Mouse (Mus musculus): ENCODE measurements at regions not wholly inside any gene's neighbourhood (a gene's known extent, or its start where the extent isn't known, plus 50 kb on each side); places are given as distances from the start of the nearest gene placed in this dataset.

DNA sequence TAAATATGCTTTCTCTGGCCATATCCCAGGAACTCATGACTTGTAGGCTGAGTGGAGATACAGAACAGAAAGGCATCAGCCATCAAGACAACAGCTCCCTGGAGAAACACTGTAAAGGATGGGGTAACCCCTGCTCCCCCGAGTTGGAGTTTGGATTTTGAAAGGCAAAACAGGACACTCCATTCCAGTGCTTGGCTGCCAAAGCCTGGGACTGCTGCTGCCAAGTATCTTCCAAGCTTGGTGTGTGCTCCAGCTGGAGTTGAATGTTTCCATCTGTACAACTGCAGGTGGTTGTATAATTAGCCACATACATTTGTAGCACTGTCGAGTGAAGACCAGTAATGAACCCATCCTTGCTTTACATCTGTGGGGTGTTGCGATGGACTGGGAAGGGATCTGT is 62.1 kb downstream of the 4933412E24Rik start:
- DNase-seq: no peak

DNA sequence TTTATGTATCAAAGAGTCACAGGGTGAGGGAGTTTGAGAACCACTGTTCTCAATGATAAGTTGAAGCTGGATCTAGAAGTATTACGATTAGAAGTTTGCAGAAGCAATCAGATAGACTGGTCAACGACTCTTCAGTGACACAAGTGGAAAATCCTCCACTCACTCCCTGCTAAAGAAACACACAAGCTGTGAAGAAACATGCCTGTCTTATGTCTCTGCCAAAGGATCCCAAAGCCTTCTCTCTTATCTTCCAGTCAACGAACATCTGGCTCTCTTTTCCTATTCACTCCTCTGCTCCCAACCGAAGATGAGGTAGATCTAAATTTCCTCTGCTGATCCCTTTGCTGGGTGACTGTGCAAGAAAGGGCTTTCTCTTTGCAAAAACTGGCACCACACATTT is 62.6 kb downstream of the 4933412E24Rik start:
- DNase-seq: no peak

DNA sequence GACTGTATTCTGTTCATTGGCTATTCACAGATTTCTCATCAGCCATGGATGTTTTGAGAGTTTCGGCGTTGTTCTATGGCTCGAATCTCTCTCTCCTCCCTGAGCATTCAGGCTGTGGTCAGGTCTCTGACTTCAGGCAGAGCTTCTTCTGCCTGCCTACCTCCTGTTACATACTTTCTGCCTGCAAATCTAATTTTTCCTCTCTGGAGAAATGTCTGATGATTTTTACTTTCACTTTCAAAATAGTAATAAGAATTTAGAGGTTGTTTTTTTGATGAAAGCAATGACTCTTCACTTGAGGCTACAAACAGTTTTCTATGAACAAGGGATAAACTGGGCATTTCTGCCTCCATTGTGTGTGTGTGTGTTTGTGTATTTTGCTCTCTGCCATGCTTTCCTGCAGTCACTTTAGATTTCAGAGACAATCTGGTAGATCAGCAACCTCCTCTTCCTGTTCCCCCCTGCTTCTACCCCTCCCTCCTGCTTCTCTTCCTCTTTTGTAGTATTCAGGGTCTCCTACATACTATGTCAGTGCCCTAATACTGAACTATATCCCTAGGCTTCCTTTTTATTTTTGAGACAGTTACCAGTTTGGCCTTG is 65.7 kb downstream of the 4933412E24Rik start:
- DNase-seq: no peak

GRCm38 (mm10) chr15:59945208-59945607 is 71.2 kb downstream of the 4933412E24Rik start:
- DNase-seq: peak; percentile 66

- DNase-seq: no peak
Measured at GRCm38 (mm10) chr15:59936486-59936885, 79.9 kb downstream of the 4933412E24Rik start.

GRCm38 (mm10) chr15:59913860-59914259 is 102.6 kb downstream of the 4933412E24Rik start:
- no peak for DNase-seq

GRCm38 (mm10) chr15:59908300-59908699 is 108.1 kb downstream of the 4933412E24Rik start:
- no peak for DNase-seq

GRCm38 (mm10) chr15:59905832-59906797 is 110.3 kb downstream of the 4933412E24Rik start:
- peak; percentile 62 for DNase-seq

DNA sequence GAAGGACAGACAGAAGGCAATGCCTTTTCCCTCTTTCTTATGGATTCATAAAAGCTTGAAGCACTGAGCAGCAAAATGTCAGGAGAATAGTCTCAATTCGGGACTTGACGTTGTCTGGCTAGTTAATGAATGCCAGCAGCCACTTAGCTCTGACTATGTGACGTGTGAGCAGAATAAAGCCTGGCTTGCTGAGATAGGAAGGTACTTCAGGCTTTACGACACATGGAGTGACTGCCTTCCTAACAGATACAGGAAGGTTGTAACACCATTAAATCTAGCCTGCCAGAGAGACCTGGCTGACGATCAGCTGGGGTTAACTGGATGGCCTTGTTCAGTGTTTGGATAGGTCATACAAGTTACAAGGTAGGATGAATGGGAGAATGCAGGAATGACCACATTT is 111.7 kb downstream of the 4933412E24Rik start:
- DNase-seq: no peak

GRCm38 (mm10) chr15:59888996-59889395 is 127.4 kb downstream of the 4933412E24Rik start:
- DNase-seq: no peak

DNA sequence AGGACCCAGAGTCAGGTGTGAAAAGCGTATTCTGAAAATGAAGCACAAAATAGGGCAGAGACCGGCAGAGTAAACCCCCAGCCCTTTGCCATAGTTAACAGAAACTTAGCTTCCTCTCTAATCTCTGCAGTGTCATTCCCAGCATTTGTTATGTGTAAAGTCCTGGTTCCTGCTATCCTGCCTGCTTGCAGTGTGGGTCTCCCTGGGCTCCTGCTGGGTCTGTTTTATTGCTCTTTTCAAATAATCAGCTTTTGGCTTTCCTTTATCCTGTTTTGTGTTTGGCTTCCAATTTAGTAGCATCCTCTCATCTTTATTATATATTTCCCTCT is 128.3 kb downstream of the 4933412E24Rik start:
- no peak for DNase-seq

DNA sequence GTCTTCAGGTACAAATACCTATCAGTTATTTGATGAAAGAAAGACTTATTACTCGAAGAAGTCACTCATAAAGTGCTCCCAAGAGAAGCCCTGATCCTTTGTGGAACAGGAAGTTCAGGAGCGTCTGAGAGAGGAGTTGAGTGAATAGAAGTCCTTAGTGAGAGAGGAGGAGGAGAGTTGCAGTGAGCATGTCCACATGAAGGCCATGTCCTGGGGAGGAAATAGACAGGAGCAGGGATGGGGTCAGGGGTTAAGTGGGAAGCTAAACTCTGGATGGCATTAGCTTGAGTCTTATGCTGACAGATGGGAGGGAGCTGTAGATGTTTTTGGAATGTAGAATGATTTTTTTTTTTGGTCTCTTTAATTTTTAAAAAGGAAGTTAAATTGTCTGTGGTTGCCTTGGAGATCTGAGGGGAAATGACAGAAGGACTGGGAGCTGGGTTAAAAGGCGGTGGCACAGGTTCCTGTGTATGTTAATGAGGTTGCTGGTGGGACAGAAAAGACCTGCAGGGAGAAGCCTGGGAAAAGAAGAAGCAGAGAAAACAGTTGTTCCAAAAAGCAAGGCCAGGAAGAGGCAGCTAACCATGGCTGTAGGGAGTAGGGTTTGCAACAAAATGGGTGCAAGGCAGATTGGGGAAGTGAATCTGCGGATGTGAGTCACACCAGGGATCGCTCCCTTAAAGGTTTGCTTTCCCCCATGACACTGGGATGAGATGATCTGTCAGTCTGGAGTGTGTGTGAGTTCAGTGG is 128.9 kb downstream of the 4933412E24Rik start:
- DNase-seq: no peak

GRCm38 (mm10) chr15:59886036-59886435 is 130.4 kb downstream of the 4933412E24Rik start:
- DNase-seq: no peak

- DNase-seq: no peak
Measured at GRCm38 (mm10) chr15:59882444-59882843, 134.0 kb downstream of the 4933412E24Rik start.

GRCm38 (mm10) chr15:59880426-59880825 is 136.0 kb downstream of the 4933412E24Rik start:
- no peak for DNase-seq

GRCm38 (mm10) chr15:59879311-59879710 is 137.1 kb downstream of the 4933412E24Rik start:
- no peak for DNase-seq

DNA sequence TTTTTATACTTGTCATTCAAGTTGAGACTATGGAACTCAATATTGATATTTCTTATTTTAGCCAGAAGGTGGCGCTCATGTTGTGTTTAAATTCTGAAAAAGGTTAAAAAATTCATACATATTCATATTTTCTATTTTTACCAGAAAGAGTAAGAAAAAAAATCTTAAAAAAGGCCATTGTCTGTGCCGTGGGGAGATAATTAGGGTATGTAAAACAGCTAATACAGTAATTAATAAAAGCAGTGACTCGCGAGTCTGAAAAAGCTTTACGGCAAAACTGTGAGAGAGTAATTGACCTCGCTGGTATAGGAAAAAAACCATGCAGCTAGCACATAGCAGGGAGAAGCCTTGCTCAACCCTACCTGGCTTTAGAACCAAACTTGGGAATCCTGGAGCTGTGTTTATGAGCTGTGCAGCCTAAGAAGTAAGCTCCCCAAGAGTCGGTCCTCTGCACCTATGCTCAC is 140.1 kb downstream of the 4933412E24Rik start:
- peak; percentile 37 for DNase-seq

DNA sequence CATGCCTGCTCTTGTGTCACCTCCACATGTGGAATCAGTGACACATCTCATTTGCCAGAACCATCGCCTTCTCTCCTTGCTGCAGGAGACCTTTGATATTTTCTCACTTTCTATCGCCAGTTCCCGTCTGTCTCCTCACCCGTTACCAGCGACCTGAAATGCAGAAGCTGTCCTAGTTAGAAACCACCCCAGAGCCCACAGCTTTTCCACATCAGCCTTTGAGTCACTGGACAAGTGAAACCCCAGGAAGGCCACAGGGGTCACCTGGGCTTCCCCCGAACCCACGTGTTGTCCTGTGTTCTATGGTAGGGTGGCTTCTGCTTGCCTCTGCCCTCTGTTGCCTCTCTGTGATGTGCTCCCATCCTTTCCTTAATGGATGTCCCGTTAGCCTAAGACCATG is 149.7 kb downstream of the 4933412E24Rik start:
- no peak for DNase-seq

DNA sequence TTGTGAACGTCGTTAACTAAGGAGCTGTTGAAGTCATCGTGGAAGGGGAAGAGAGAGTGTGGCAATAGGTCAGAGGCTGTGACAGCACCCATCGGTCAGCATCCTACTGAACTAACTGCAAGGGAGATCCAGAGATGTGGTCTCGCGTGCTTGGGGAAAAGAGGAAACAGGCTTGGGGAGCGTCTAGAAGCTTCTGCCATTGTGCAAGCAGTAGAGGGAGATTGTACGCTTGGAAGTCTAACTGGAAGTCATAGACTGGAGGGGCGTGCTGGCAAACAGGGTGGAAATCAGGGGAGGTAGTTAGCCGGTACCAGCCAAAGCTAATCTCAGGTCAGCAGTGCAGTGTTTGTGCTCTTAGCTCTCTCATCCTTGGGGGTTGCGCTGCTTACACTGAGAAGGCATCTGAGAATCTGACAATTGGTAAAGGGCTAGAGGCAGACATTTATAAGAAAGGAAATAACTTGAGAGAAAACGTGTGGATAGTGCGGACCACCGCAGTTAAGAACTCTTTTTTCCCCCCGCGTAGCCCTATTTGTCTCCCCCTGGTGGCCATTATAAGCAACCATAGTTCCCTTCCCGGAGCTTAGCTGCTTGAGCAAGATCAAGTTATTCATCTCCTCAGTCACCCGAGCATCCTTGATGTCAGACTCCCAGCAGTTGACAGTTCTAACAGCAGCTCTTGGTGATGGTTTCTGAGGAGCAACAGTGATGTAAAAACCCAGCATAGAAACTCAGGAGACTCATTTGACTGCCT is 151.5 kb downstream of the 4933412E24Rik start:
- peak; percentile 73 for DNase-seq

DNA sequence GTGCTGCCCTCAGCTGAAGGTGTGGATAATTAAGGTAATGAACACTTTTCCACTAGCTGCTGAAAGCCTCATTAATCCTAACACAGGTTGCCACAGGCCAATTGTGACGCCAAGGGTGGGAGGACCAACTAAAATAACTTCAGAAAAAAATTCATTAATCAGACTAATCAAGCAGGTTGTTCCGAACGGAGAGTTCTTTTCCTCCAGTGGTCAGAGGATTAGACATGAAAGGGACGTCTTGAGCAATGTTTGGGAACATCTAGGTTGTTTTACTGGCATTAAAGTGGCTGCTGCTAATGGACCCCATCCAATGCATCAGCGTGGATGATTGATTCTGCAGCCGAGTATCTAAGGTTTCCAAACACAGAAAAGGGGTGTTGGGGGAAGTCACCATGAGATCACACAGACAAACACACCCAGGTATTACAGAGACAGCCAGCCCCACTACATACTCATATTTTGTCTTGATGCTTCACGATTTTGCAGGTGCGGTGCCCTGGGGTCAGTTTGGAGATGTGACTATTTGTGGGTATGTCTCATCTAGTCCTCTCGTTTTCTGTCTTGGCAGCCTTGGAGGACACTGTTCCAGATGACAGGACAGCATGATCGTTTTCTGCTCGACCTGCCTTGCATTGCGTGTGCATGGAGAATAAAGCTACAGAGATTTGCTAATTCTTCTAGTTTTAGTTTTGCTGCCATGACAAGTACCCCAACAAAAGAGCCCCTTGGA is 164.0 kb downstream of the 4933412E24Rik start:
- DNase-seq: no peak

DNA sequence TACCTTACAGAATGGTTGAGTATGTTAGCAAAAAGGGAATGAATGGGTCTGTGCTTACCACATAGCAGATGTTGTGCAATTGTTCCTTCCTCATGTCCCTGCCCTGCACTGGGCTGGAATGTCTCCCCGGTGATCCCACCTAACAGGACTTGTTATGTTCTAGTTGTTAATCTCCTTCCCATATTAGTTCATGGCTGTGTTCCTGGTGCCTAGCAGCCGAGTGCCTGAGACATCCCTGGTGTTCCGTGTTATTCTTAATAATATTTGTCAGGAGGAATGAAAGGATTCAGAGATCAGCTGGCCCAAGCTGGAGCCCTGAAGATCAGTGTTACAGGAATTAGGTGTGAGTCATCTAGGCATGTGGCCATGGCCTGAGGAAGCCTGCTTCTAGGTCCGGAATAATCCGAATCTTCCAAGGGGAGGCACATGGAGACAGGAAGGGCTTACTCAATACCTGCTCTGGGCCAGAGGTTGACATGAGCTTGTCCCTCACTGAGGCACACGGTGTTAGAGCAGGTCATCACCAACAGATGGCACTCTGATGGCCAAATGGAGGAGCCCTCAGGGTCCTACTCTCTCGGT is 171.2 kb downstream of the 4933412E24Rik start:
- no peak for DNase-seq

GRCm38 (mm10) chr15:59836631-59837030 is 179.8 kb downstream of the 4933412E24Rik start:
- DNase-seq: no peak

Measured in embryo, embryonic 11 days (tissue).